Mouse (Mus musculus): ENCODE data around the gene Stk40.

Gene Stk40

GRCm38 (mm10) chr4:126099365-126099764, 4.4 kb upstream of the Stk40 start:
- DNase-seq (ENCODE audit: low read depth): no peak

DNA sequence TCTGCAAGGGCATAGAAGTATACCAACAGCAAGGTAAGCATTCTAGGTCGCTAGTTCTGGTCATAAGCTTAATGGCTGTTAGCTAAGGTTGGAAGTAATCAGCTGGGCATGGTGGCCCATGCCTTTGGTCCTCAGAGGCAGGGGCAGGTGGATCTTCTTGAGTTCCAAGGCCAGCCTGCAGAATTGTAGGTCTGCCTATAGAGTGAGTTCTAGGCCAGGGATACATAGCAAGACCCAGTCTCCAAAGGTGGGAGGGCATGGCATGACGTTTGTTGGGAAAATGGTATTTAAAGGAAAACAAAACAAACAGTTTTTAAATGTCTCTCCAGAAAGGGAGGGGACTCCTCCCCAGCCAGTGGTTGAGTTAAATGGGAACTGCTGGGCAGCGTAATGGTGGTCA, 3.0 kb upstream of the Stk40 start:
- DNase-seq (ENCODE audit: low read depth): no peak

DNA sequence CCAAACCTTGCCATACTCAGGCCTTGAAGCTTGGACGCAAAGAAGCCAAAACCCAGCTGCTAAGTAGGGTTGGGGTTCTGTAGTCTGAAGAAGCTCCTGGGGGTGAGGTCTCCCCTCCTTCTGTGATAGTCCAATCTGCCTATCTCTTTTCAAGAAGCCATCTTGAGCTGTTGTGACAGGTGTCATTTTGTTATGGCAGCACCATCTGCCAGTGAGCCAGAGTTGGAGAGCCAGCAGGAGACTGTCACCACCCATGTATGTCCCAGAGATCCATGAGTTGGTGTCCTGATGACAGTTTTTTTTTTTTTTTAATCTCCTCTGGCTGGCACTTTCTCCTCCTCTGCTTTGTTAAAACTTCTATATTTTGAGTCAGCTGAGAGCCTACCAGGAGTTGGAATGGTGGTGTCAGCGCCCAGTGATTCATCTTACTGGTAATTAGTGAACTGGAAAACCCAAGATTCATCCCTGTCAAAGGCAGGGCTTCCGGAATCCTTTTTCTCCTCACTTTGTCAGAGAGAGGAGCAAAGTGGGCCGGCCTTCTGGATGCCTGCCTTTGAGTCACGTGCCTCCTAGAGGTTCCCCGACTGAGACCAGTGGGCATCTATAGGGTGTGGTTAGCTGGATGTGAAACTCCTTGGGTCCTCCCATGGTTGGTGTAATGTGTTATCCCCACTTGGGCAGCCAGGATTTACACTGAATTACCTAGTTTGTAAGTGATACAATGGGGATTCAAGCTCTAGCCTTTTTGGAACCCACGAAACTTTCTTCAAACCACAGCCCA, 1.5 kb upstream of the Stk40 start:
- DNase-seq (ENCODE audit: low read depth): no peak

DNA sequence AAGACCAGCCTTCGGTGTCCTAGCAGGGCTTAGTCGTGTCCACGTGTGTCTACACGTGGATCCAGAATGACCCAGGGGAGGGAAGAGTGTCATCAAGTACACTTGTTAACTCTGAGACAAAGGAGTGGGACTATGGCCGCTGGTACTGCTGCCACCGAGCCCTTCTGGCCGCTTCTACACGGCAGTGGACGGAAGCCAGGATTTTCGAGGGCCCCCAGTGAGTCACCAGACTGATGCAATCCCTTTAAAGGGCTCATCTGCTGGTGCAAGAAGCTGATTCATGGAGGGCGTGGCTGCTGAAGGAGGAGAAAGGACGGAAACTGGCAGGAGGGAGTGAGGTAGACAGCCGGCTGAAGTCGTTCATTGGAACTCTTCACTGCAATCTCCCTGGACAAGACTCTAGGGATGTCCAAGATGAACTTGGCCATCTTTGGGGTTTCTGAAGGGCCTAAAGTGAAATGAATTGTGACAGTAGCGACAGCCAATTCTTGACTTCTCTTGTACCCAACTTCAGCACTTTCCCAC, 638 bp upstream of the Stk40 start:
- peak; percentile 95 for DNase-seq (ENCODE audit: low read depth)

- DNase-seq (ENCODE audit: low read depth): no peak
These were observed 711 bp downstream of the Stk40 start for GRCm38 (mm10) chr4:126104261-126105075.

- no peak for DNase-seq (ENCODE audit: low read depth)
These were observed 1.5 kb downstream of the Stk40 start for GRCm38 (mm10) chr4:126105131-126105783.

DNA sequence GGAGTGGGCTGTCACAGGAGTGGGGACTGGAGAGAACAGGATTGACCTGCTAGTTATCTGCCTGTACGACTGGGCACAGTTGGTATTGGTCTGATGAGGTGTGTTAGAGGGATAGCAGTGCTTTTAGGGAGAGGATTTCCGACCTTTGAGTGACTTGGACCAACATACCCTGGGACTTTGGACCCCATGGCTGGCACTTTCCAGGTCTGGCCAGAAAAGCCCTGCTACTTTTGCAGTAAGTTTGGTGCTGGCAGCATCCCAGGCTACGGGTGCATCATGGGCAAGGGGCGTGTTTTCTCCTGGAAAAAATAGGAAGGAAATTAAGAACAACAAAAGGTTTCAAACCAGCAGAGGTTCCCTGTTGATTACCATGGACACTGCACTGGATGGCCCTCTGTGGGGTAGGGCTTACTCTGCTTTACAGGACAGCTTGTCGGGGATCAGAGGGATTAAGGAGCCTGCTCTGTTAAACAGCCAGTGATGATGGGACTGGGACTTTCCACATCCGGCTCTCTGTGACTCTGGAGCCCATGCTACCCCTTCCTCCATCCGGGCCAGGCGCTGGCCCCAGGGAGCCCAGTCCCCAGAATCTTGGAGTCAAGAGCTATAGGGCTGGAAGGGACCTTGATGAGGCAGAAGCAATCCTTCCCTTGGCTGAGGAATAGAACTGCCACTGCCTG, 4.4 kb downstream of the Stk40 start:
- DNase-seq (ENCODE audit: low read depth): no peak

DNA sequence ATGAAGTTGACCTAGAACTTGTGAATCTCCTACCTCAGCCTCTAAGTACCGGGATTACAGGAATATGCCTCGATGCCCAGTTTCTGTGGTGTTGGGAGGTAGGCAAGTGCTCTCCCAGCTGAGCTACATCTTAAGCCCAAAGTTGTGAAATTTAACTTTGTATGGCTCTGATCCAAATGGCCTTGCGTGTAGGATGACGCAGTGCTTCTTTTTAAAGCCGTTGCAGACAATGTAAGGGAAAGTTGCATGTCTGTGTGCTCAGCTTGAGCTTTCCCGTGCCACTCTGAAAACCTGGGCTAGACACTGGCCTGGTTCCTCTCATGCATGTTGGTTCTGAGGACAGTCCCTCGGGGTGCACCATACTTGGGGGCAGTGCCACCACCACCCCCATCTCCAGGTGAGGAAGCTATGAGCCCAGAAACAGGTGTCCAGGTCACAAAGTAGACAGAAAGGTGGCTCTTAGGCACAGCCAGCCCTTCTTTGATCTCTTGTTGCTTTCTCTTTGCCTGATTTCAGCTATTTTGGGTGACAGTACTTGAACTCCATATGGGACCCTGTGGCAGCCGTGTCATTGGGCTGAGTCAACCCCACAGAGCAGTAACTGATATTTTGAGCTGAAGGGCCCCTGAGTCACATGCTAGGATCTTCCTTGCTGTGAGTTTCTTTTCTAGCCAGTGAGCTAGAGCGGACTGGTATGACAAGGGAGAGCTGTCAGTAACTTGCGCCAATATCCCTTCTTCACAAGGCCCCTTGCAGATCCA, 6.0 kb downstream of the Stk40 start:
- DNase-seq (ENCODE audit: low read depth): no peak

- peak; percentile 73 for DNase-seq (ENCODE audit: low read depth)
These were observed 6.8 kb downstream of the Stk40 start for GRCm38 (mm10) chr4:126110374-126111152.

DNA sequence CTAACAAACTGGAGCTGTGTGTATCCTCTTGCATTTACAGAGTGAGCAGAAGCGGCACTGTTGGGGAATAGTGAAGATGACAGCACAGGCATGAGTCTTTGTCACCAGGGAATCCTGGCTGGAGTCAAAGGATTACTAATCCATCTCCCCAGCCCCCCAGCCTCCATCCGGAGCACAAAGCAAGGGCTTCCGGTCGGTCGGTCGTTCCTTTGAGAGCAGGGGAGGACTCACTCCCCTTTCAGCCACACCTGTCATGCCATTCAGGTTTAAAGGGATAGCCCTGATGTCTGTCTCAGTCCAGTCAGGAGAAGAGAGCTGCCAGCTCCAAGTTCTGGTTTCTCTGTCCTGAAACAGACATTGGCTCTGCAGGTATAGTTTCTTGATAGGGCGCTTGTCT, 7.4 kb downstream of the Stk40 start:
- no peak for DNase-seq (ENCODE audit: low read depth)

DNA sequence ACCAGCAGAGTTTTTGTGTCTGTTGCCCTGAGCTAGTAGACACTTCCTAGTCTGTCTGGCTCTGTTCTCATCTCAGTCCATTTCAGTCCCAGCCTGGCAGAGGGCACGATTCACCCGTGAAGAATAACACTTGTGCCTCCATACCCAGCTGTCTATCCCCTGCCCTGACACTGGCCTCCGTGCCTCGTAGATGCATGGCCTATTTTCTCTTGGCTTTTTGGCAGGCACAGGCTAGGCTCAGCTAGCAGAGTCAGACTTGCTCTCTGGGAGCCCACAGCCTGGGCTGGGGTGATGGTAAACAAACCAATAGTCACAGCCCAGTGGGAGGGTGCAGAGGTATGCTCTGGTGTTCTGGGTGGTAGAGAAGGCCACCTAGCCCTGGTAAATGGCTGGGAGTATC, 9.5 kb downstream of the Stk40 start:
- DNase-seq (ENCODE audit: low read depth): no peak

- DNase-seq (ENCODE audit: low read depth): no peak
These were observed 10.2 kb downstream of the Stk40 start for GRCm38 (mm10) chr4:126113943-126114342.

DNA sequence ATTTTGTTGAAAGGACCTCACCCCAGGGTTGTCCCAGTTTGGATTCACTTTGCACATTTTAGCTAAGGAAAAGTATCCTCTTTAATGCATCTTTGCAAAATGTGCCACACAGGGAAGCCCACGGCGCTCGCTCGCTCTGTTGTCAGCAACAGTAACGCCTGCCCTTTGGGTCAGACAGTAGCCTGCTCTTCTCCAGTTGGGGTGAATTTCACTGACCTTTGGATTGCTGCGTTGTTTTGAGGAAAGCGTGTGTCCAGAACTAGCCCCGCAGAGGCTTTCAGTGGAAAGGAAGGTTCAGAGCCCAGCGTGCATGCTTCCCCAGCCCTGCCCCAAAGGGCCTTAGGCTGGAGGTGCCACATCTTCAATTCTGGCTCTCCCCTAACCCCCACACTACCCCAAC, 11.7 kb downstream of the Stk40 start:
- DNase-seq (ENCODE audit: low read depth): no peak

DNA sequence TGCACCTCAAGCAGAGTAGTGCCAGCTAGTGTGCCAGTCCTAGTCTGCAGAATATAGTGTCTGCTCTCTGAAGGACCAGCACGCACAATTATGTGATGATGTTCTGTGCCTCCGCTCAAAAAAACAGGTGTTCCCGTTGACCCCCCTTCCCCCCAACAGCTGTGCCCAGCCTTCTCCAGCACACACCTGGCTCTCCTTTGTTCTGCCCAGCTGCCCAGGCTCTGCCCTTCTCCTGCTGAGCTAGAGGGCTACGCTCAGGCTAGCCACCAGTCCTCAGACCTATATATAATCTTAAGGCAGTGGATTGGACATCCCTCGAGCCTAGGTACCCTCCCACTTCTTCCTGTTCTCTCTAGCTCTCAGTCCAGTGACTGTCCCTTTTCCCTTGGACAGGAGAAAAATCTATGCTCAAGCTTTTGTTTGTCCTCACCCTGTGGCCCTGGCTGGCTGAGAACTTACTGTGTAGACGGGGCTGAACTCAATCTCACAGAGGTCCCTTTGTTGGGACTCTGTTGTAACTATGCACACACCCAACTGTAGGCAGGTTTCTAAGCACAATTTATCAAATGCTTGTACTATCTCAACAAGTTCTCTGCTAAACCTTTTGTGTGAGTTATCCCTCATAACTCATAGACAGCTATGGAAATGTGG, 12.2 kb downstream of the Stk40 start:
- no peak for DNase-seq (ENCODE audit: low read depth)

GRCm38 (mm10) chr4:126117116-126117515, 13.4 kb downstream of the Stk40 start:
- DNase-seq (ENCODE audit: low read depth): no peak

GRCm38 (mm10) chr4:126118651-126119050, 14.9 kb downstream of the Stk40 start:
- no peak for DNase-seq (ENCODE audit: low read depth)

DNA sequence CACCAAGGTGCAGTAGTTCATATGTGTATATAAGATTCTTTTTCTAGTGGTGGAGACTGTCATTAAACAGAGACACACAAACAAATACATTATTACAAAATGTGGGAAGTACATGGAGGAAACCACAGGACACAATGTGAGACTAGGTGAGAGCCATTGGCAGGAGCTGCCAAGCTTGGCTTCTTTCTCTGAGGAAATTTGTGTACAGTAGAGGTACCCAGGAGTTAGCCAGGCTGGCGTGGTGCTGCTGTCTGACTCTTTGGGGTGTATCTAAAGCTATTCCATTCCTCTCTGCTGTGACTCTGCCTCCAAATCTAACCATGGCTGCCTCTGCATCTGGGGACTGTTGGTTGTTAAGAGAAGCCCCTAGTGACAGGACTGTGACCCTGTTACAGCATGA, 15.3 kb downstream of the Stk40 start:
- DNase-seq (ENCODE audit: low read depth): no peak

DNA sequence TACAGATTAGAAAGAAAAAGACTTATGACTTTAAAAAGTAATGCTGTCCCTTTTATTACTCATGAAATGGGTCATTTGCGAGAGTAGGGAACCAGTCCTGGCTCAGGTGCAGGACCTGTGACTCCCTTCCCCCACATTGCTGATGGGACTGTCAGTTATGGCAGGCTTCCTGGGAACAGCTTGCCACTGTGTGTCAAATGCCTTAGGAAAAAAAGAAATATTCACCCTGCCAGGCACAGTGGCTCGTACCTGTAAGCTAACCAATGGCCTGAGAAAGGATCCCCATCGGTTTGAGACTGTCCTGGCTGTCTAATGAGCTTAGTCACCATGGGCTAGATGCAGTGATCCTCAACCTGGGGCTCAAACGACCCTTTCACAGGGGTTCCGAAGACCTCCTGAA, 16.3 kb downstream of the Stk40 start:
- DNase-seq (ENCODE audit: low read depth): no peak

- no peak for DNase-seq (ENCODE audit: low read depth)
These were observed 16.7 kb downstream of the Stk40 start for GRCm38 (mm10) chr4:126120506-126120905.

Measured in c-Kit-positive CD71-negative TER-119-negative erythroid progenitor cells, embryonic 14.5 days (primary cell).